Mouse (Mus musculus) stomach, embryonic 16.5 days (tissue): Measurements from ENCODE around the gene Ostf1. TPM values are rescaled to one million over a fixed set of nuclear protein-coding genes. Genes with fewer than 3 reads are reported as not detected.

Source experiments
- ATAC-seq: fragments of 200-750 bp; cut with Nextera tagmentation; 2 replicates; pipeline ENCODE4 v1.8.0; 2017; ENCODE audit warnings: moderate number of reproducible peaks, moderate TSS enrichment; ENCODE audit not compliant: insufficient read depth, low FRiP score
- H3K27ac ChIP-seq: fragments of 300-500 bp; sonication (generic); 2 replicates; pipeline ENCODE4 v1.5.1; 2014; ENCODE audit warnings: low read length
- H3K27me3 ChIP-seq: fragments of 300-500 bp; sonication (generic); 2 replicates; pipeline ENCODE4 v1.6.1; 2014; ENCODE audit warnings: low read length, control low read depth, mixed read lengths; ENCODE audit not compliant: control insufficient read depth, insufficient read depth
- H3K36me3 ChIP-seq: fragments of 300-500 bp; sonication (generic); 2 replicates; pipeline ENCODE4 v1.6.1; 2014; ENCODE audit warnings: low read length; ENCODE audit not compliant: control insufficient read depth, insufficient read depth
- H3K4me1 ChIP-seq: fragments of 300-500 bp; sonication (generic); 2 replicates; pipeline ENCODE4 v1.6.1; 2014; ENCODE audit warnings: low read length, control low read depth, mixed read lengths; ENCODE audit not compliant: control insufficient read depth, insufficient read depth
- H3K4me2 ChIP-seq: fragments of 300-500 bp; sonication (generic); 2 replicates; pipeline ENCODE4 v1.6.1; 2014; ENCODE audit warnings: low read depth, low read length, mixed read lengths
- H3K4me3 ChIP-seq: fragments of 300-500 bp; sonication (generic); replicated peaks from 2 replicates; pipeline ENCODE4 v1.5.1; 2014; ENCODE audit warnings: mild to moderate bottlenecking, low read length
- H3K9ac ChIP-seq: fragments of 300-500 bp; sonication (generic); 2 replicates; pipeline ENCODE4 v1.6.1; 2014; ENCODE audit warnings: low read length
- H3K9me3 ChIP-seq: fragments of 300-500 bp; sonication (generic); replicated peaks from 2 replicates; pipeline ENCODE4 v1.6.1; 2016; ENCODE audit warnings: low read length, control low read depth; ENCODE audit not compliant: control insufficient read depth
- WGBS: fragments of 180-500 bp; shearing (Covaris S2); extraction: QIAGEN DNeasy Blood & Tissue Kit; methylation state at CpG from one replicate; pipeline ENCODE4 v1.1.7; 2014; 5-methylcytosine and 5-hydroxymethylcytosine counted together
- polyA plus RNA-seq: library from polyadenylated mRNA; unstranded; fragments of >200 nt; fragmentation: Nextera tagmentation; extraction: Ambion mirVana; gene quantifications from 2 replicates; pipeline ENCODE4 v1.2.1, GENCODE M21; 2015

Gene Ostf1
- polyA plus RNA-seq, 1 experiment from 2014 or later, result 115 TPM

GRCm38 (mm10) chr19:18577348-18577747 is 54.3 kb downstream of the Ostf1 start:
- Histone ChIP-seq H3K9me3 (no peaks in the 10 kb centered on the region), H3K4me1 (0 out of 2 replicates have a peak, but pooled peaks cover 9% of the 10 kb centered on the region), H3K4me3 (no peak overlapping the region), H3K4me2 (no peak overlapping the region), H3K9ac (no peak overlapping the region), H3K27me3 (no peaks in the 10 kb centered on the region), H3K27ac (no peak overlapping the region), H3K36me3 (no peaks in the 10 kb centered on the region)
- no peak for ATAC-seq
- WGBS, result 64% methylated on average over 5 of the region's 5 CpGs

DNA sequence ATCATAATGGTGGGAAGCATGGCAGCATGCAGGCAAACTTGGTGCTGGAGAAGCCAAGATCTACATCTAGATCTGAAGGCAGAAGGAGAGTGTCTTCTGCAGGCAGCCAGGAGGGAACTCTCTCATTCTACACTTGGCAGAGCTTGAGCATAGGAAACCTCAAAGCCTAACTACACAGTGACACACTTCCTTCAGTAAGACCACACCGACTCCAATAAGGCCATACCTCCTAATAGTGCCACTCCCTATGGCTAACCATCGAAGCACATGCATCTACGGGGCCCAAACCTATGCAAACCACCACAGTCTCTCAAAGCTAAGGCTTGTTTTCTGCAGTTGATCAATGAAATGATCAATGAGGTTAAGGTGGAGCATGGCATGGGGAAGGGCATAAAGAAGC is 55.7 kb downstream of the Ostf1 start:
- Histone ChIP-seq H3K4me1 (0 out of 2 replicates have a peak, but pooled peaks cover 9% of the 10 kb centered on the region), H3K9me3 (no peaks in the 10 kb centered on the region), H3K36me3 (no peaks in the 10 kb centered on the region), H3K4me2 (no peak overlapping the region), H3K4me3 (no peak overlapping the region), H3K27ac (no peak overlapping the region), H3K27me3 (no peaks in the 10 kb centered on the region), H3K9ac (no peak overlapping the region)
- WGBS, result 83% methylated on average over 3 of the region's 3 CpGs
- ATAC-seq, result no peak

DNA sequence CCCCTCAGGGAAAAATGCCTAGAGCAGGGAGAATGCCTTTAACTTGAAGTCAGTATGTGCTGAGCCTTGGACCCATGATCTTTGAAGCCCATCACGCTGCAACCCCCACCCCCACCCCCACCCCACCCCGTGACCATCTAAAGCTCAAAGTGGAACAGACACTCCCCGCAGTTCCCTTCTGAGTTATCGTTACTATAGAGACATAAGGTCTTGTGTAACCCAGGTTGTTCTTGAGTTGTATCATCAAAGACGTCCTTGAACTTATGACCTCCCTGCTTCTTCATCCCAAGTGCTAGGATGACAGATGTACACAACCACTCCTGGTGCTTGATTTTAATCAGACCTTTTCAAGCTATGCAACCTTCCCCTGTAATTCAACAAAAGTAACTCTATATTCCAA is 57.7 kb downstream of the Ostf1 start:
- H3K9me3 ChIP-seq, result no peaks in the 10 kb centered on the region
- no peak overlapping the region for H3K9ac ChIP-seq
- no peaks in the 10 kb centered on the region for H3K27me3 ChIP-seq
- H3K36me3 ChIP-seq, result no peaks in the 10 kb centered on the region
- 53% methylated on average over 5 of the region's 5 CpGs for WGBS
- no peak overlapping the region for H3K4me2 ChIP-seq
- no peak for ATAC-seq
- no peak overlapping the region for H3K27ac ChIP-seq
- no peak overlapping the region for H3K4me3 ChIP-seq
- 0 out of 2 replicates have a peak, but pooled peaks cover 7% of the 10 kb centered on the region for H3K4me1 ChIP-seq

GRCm38 (mm10) chr19:18573443-18573842 is 58.2 kb downstream of the Ostf1 start:
- no peaks in the 10 kb centered on the region for H3K9me3 ChIP-seq
- H3K4me3 ChIP-seq, result no peak overlapping the region
- no peak overlapping the region for H3K4me2 ChIP-seq
- H3K9ac ChIP-seq, result no peak overlapping the region
- no peak for ATAC-seq
- no peak overlapping the region for H3K27ac ChIP-seq
- H3K27me3 ChIP-seq, result no peaks in the 10 kb centered on the region
- 45% methylated on average over 3 of the region's 3 CpGs for WGBS
- no peaks in the 10 kb centered on the region for H3K36me3 ChIP-seq
- H3K4me1 ChIP-seq, result 0 out of 2 replicates have a peak, but pooled peaks cover 3% of the 10 kb centered on the region

DNA sequence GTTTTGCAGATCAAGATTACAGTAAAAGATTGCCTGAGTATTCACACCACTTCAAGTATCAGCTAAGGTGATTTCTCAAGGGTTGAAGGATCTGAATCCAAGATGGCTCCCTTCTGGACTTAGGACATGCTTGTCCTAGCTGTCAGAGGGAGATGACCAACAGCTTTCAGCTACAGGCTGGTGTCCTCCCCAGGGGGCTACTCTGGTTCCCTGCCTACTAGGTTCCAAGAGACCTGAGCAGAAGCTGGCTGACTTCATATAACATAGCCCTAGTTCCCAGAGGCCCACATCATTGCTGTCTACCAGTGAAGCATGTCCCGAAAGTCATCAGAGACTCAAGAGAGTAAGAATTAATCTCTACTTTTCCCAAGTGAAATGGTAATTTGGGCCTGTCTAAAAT is 62.1 kb downstream of the Ostf1 start:
- Histone ChIP-seq H3K4me1 (no peaks in the 10 kb centered on the region), H3K4me2 (no peak overlapping the region), H3K9me3 (no peaks in the 10 kb centered on the region), H3K36me3 (no peaks in the 10 kb centered on the region), H3K27me3 (no peaks in the 10 kb centered on the region), H3K9ac (no peak overlapping the region), H3K27ac (no peak overlapping the region), H3K4me3 (no peak overlapping the region)
- 97% methylated on average over 1 of the region's 1 CpGs for WGBS
- ATAC-seq, result no peak

DNA sequence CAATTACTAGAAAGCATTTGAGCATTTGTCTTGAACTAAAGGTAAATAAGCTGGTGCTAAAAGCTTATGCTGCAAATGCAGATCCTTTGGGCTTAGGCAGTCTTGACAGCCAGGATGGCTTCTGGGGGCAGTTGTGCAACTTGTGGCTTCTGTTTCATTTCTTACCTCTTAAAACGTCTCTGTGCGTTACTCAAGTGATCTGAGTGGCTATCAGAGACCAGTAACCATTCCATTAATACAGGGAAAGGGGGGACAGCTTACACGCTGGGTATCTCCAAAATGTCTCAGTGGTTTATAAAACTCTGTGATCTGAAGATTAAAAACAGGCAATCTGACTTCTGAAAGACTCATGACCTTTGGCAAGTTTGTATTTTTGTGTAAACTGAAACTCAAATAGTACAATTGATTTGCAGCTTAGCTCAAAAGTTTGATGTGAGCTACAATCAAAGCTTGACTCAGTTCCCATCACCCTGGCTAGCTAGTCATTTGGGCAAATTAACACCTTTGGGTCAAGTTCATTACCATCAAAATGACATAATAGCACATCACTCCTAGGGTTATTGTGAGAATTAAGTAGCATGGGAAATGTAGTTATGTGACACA is 62.7 kb downstream of the Ostf1 start:
- H3K9me3 ChIP-seq, result no peaks in the 10 kb centered on the region
- H3K36me3 ChIP-seq, result no peaks in the 10 kb centered on the region
- H3K9ac ChIP-seq, result no peak overlapping the region
- no peaks in the 10 kb centered on the region for H3K27me3 ChIP-seq
- no peak for ATAC-seq
- H3K4me3 ChIP-seq, result no peak overlapping the region
- H3K4me1 ChIP-seq, result no peaks in the 10 kb centered on the region
- WGBS, result 62% methylated on average over 3 of the region's 3 CpGs
- no peak overlapping the region for H3K4me2 ChIP-seq
- H3K27ac ChIP-seq, result no peak overlapping the region

GRCm38 (mm10) chr19:18567936-18568827 is 63.4 kb downstream of the Ostf1 start:
- ATAC-seq, result no peak
- 80% methylated on average over 12 of the region's 12 CpGs for WGBS

DNA sequence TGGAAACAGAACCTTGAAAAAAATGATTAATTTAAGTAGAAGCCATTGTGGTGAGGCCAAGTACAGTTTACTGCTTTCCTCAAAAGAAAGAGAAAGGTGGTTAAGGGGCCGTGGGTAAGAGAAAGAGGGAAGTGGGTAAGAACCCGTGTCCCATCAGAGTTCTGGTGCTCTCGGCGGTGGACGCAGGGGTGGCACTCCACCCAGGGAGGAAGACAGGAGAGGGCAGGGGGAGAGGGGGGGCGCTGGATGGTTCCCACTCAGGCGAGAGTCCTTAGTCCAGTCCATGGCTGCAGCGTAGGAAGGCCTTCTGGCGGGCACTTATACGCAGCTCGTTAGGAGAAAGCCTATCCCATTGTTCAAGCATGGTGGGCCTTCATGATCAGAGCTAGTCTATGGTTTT is 64.1 kb downstream of the Ostf1 start:
- WGBS, result 88% methylated on average over 11 of the region's 11 CpGs
- Histone ChIP-seq H3K27me3 (no peaks in the 10 kb centered on the region), H3K27ac (no peak overlapping the region), H3K36me3 (no peaks in the 10 kb centered on the region), H3K4me1 (no peaks in the 10 kb centered on the region), H3K9me3 (no peaks in the 10 kb centered on the region), H3K4me2 (no peak overlapping the region), H3K4me3 (no peak overlapping the region), H3K9ac (no peak overlapping the region)
- ATAC-seq, result no peak

More at GRCm38 (mm10) chr19:18567936-18568827, 63.4 kb downstream of the Ostf1 start:
- H3K9me3 ChIP-seq, result no peaks in the 10 kb centered on the region
- H3K4me1 ChIP-seq, result no peaks in the 10 kb centered on the region
- no peaks in the 10 kb centered on the region for H3K36me3 ChIP-seq
- no peaks in the 10 kb centered on the region for H3K27me3 ChIP-seq
- no peak overlapping the region for H3K4me3 ChIP-seq
- H3K4me2 ChIP-seq, result no peak overlapping the region
- H3K27ac ChIP-seq, result no peak overlapping the region
- no peak overlapping the region for H3K9ac ChIP-seq

GRCm38 (mm10) chr19:18557708-18558107 is 73.9 kb downstream of the Ostf1 start:
- H3K9me3 ChIP-seq, result no peaks in the 10 kb centered on the region
- WGBS, result 76% methylated on average over 1 of the region's 1 CpGs
- H3K27ac ChIP-seq, result no peak overlapping the region
- H3K4me2 ChIP-seq, result no peak overlapping the region
- H3K4me3 ChIP-seq, result no peak overlapping the region
- no peaks in the 10 kb centered on the region for H3K27me3 ChIP-seq
- H3K36me3 ChIP-seq, result no peaks in the 10 kb centered on the region
- H3K4me1 ChIP-seq, result no peaks in the 10 kb centered on the region
- no peak overlapping the region for H3K9ac ChIP-seq
- ATAC-seq, result no peak
